Mouse (Mus musculus) adrenal gland, adult 18-20 months (tissue): ENCODE measurements at regions not wholly inside any gene's neighbourhood (a gene's known extent, or its start where the extent isn't known, plus 50 kb on each side); places are given as distances from the start of the nearest gene placed in this dataset.

Source experiments
- DNase-seq, 2 experiments: peaks; one replicate each; pipeline ENCODE4 v3.0.0; 2021 to 2022; ENCODE audit warnings: low spot score in 2 of 2

- no peak for DNase-seq
These were observed 62.9 kb downstream of the Arrdc3 start for GRCm38 (mm10) chr13:80946034-80946433.

GRCm38 (mm10) chr13:80947705-80948104 is 64.5 kb downstream of the Arrdc3 start:
- DNase-seq, result no peak

- DNase-seq, result no peak
These were observed 66.0 kb downstream of the Arrdc3 start for GRCm38 (mm10) chr13:80949133-80949697.

GRCm38 (mm10) chr13:80950239-80950638 is 67.1 kb downstream of the Arrdc3 start:
- DNase-seq, result no peak

- no peak for DNase-seq
These were observed 67.6 kb downstream of the Arrdc3 start for GRCm38 (mm10) chr13:80950803-80951202.

- no peak for DNase-seq
These were observed 68.1 kb downstream of the Arrdc3 start for GRCm38 (mm10) chr13:80951327-80951726.

- no peak for DNase-seq
These were observed 69.7 kb downstream of the Arrdc3 start for GRCm38 (mm10) chr13:80952851-80953250.

- no peak for DNase-seq
These were observed 71.0 kb downstream of the Arrdc3 start for GRCm38 (mm10) chr13:80954059-80954645.

GRCm38 (mm10) chr13:80956966-80957365 is 73.8 kb downstream of the Arrdc3 start:
- no peak for DNase-seq

- no peak for DNase-seq
These were observed 74.4 kb downstream of the Arrdc3 start for GRCm38 (mm10) chr13:80957419-80958139.

GRCm38 (mm10) chr13:80959763-80960162 is 76.6 kb downstream of the Arrdc3 start:
- DNase-seq, result no peak

GRCm38 (mm10) chr13:80961985-80962617 is 78.9 kb downstream of the Arrdc3 start:
- no peak for DNase-seq

- DNase-seq, result peak; percentile 70 to 72
These were observed 79.8 kb downstream of the Arrdc3 start for GRCm38 (mm10) chr13:80962789-80963590.

GRCm38 (mm10) chr13:80963591-80963940 is 80.4 kb downstream of the Arrdc3 start:
- DNase-seq, result no peak

- DNase-seq, result no peak
These were observed 88.5 kb downstream of the Arrdc3 start for GRCm38 (mm10) chr13:80971664-80972063.

- DNase-seq, result no peak
These were observed 91.2 kb downstream of the Arrdc3 start for GRCm38 (mm10) chr13:80974424-80974823.

GRCm38 (mm10) chr13:80977266-80977665 is 94.1 kb downstream of the Arrdc3 start:
- DNase-seq, result no peak

GRCm38 (mm10) chr13:80981201-80981600 is 98.0 kb downstream of the Arrdc3 start:
- no peak for DNase-seq

GRCm38 (mm10) chr13:80986657-80987056 is 103.5 kb downstream of the Arrdc3 start:
- DNase-seq, result no peak

GRCm38 (mm10) chr13:80989756-80990155 is 106.6 kb downstream of the Arrdc3 start:
- no peak for DNase-seq

- no peak for DNase-seq
These were observed 109.2 kb downstream of the Arrdc3 start for GRCm38 (mm10) chr13:80992342-80992741.
